Mouse (Mus musculus): ENCODE measurements around the gene Dexi.

- TF ChIP-seq POLR2A (IDR thresholded peaks at IDR 0.05; ENCODE audit: borderline replicate concordance, low read depth, low read length) (no peak), CTCF (IDR thresholded peaks at IDR 0.05; ENCODE audit: low read depth, low read length) (no peak)
Observed at GRCm38 (mm10) chr16:10482343-10482742, 60.5 kb downstream of the Dexi start.

Measured in bone marrow macrophage, adult 2 months (primary cell).